Mouse (Mus musculus) kidney, postnatal 25 days (tissue): Measurements from ENCODE around the gene Gm28041.
"Not testable (repeated sequence)": the region's sequence is repeated elsewhere in the genome, so short reads cannot be mapped to it uniquely, and the experiment has no call there.

Experiments
- DNase-seq, 2 experiments: peaks; one replicate each; pipeline ENCODE4 v3.0.0; 2021; ENCODE audit warnings: mixed read lengths in 2 of 2

Gene Gm28041

DNA sequence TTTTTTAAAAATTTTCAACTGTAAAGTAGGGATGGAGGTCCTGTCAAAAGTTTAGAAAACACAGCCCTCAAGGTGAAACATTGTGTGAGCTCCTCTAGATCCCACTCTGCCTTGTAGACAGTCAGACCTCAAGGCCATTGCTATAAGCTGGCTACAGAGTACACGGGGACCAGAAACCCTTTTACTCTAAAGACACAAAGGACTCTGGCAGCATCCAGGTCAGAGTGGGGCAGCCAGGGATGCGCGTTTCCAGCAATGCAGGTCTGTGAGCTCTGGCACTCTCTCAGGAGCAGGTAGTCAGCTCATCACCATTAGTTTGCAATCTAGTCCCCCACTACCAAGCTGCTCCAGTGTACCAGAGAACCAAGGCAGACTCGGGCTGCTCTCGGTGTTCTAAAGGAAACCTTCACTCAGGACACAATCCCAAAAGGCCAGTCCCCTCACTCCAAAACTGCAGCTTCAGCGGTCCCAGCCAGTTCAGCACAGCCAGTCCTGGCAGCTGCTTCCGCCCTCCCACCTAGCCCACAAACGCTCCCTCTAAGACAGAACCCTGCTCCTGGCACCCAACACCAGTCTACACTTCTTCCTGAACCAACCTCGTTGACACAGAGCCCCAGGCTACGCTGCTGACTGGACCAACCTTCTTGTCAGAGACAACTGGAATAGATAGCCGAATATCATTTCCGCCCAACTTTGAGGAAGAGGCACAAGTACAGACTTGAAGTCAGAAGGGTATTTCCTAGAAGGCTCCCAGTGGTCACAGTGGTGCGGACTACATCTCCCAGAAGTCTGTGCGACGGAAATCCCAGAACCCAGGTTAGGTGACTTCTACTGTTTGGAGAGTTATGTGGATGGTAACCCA is at the start of gene Gm28041, which contains the start of gene Zfp456:
Gene Gm28041, minus strand, starts transcription at position 684 of the 862 bp plus-strand sequence.
Gene Zfp456, minus strand, starts transcription at position 761 of the 862 bp plus-strand sequence.
- DNase-seq = peak; percentile 85 to 87

GRCm38 (mm10) chr13:67422532-67422931 is 47.0 kb upstream of the Gm28041 start:
- DNase-seq = not testable (repeated sequence)

GRCm38 (mm10) chr13:67421207-67421857 is 45.8 kb upstream of the Gm28041 start, which contains the start of gene Zfp459:
Gene Zfp459, minus strand, starts transcription at chr13:67421418.
- DNase-seq = peak; percentile 71 to 76

- no peak for DNase-seq
Observed at GRCm38 (mm10) chr13:67420558-67421206, 45.1 kb upstream of the Gm28041 start.

- no peak for DNase-seq
Observed at GRCm38 (mm10) chr13:67416811-67417210, 41.3 kb upstream of the Gm28041 start.

DNA sequence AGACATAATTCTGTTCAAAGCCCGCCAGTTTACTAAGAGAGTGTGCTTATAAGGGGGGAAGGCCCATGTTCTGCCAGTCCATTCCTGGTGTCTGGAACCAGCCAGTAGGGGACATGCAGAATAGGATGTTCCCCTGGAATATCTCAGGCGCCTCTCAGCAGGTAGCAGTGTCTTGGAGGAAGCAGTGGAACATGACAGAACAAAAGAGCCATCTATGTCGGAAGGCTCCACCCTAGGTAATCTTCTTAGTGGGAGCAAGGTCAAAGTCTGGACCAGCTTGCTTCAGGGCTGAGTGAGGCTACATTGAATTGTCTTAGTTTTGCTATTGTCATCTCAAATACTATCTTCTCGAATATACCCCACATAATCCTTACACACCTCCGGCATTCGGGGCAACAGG is 40.2 kb upstream of the Gm28041 start:
- DNase-seq = no peak

GRCm38 (mm10) chr13:67413634-67414033 is 38.1 kb upstream of the Gm28041 start:
- not testable (repeated sequence) for DNase-seq

- peak; percentile 82 to 84 for DNase-seq
Observed at GRCm38 (mm10) chr13:67399183-67399903, 23.8 kb upstream of the Gm28041 start, which contains the start of gene Zfp429. Gene Zfp429, minus strand, starts transcription at chr13:67399819.

GRCm38 (mm10) chr13:67376255-67376654 is 722 bp upstream of the Gm28041 start:
- DNase-seq = not testable (repeated sequence)

GRCm38 (mm10) chr13:67360131-67360744 is 15.3 kb downstream of the Gm28041 start, which contains the start of the genes Gm28044 and Zfp953:
Gene Gm28044, minus strand, starts transcription at chr13:67360536.
Gene Zfp953, minus strand, starts transcription at chr13:67360605.
- peak; percentile 91 to 96 for DNase-seq

- no peak for DNase-seq
Observed at GRCm38 (mm10) chr13:67351854-67352253, 23.7 kb downstream of the Gm28041 start.

DNA sequence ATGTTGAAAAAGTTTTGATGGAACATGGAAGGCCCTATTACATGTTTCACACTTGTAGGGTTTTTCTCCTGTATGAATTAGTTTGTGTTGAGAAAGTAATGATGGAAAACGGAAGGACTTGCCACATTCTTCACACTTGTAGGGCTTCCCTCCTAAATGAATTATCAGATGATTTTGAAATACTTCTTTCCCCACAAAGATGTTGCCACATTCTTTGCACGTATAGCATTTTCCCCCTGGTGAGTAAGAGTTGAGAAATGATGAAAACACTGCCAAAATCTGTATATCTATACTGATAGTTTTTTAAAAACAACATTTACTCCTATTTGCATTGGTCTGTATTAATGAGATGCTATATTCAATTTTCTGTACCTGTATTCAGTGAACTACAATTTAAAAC is 32.1 kb downstream of the Gm28041 start:
- no peak for DNase-seq

DNA sequence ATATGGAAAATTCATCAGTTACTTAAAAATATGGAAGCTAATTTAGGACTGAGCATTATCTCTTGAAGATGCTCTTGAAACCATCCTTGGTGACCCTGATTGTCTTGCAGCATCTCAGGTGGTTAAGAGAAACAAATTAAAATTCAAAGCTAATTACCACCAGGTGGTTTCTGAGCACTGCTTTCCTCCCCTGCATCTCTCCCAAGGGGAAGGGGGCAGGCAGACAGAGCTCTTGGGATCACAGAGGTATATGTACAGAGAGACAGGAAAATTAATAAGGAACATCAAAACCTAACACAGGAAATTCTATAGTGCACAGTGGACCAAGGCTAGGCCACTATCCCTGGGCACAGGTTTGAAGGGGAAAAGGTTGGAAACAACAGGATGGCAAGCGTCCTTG is 42.7 kb downstream of the Gm28041 start:
- DNase-seq = no peak

DNA sequence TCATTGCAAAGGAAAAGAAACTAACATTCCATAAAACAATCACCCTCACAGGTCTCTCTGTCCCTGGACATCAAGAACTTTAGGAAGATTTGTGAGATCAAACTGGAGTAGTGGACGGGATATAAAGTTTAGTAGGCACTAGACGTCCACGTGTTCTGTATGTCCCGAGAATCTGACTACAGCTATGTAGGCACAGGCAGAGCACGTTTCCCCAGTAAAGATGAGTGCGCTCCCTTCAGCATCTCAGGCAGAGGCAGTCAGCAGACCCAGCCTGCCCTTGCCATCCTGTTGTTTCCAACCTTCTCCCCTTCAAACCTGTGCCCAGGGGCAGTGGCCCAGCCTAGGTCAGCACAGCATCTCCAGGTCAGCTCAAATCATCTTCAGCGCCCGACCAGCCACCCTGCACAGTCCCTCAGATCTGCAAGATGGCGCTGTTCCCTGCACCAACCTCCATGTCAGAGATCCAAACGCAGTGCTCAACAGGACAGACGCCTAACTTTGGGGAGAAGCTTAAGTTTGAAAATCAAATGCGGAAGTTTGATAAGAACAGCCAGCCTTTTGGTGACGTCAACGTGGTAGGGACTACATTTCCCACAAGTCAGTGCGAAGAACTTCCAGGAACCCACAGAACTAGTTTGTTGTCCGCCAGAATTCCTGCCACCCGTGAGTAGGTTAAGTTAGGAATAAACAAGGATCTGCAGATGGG is 43.4 kb downstream of the Gm28041 start, which contains the start of gene Zfp595:
Gene Zfp595, minus strand, starts transcription at position 552 of the 706 bp plus-strand sequence.
- peak; percentile 88 to 90 for DNase-seq

GRCm38 (mm10) chr13:67306718-67307117 is 68.8 kb downstream of the Gm28041 start:
- no peak for DNase-seq

DNA sequence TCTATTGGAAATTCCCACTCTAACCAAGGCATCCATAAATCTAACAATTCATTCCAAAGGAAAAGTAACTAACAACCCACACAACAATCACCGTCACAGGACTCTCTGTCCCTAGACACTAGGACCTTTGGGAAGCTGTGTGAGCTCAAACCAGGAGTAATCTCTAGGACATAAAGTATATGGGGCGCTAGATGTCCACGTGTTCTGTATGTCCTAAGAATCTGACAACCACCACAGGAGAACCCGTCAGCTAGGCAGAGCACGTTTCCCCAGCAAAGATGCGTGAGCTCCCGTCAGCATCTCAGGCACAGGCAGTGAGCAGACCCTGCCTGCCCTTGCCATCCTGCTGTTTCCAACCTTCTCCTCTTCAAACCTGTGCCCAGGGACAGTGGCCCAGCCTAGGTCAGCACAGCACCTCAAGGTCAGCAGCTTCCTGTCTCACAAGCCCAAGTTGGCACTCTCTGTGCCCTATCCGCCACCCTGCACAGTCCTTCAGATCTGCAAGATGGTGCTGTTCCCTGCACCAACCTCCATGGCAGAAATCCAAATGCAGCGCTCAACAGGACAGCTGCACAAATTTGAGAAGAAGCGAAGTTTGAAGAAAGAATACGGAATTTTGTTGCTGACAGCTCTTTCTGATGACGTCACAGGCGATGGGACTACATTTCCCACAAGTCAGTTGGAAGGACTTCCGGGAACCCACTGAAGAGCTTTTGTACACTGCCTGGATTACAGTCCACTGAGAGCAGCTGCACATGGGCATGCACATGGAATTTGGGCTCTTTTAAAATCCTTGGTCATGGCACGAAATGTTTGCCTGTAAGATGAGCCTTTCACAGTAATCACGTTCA is 69.5 kb downstream of the Gm28041 start, which contains the start of gene Zfp457:
Gene Zfp457, minus strand, starts transcription at position 664 of the 851 bp plus-strand sequence.
- DNase-seq = peak; percentile 90 to 91
